Mouse (Mus musculus): ENCODE measurements at regions not wholly inside any gene's neighbourhood (a gene's known extent, or its start where the extent isn't known, plus 50 kb on each side); places are given as distances from the start of the nearest gene placed in this dataset.

DNA sequence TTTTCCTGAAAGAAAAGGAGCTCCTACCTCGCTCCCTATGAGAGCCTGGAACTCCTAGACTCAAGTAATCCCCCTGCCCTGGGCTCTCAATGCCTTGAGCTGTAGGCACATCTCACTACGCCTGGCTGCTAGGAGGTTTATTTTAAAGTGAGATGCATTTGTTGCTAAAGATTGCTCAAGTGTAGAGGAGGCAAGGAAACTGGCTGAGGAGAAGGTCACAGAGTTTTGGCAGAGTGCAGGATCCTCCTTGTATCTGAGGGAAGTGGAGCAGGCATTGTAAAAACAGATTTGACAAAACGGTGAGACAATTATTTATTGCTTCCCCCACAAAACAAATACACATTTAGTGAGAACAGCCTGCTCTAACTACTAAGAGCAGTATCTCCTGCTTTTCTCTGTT is 228.7 kb downstream of the Gm5426 start:
- no peak for ATAC-seq (ENCODE audit: low FRiP score, low read depth)
- no peaks in the 10 kb centered on the region for H3K36me3 ChIP-seq
- WGBS, result 65% methylated on average over 3 of the region's 3 CpGs
- H3K27ac ChIP-seq, result no peak overlapping the region
- H3K4me3 ChIP-seq, result no peak overlapping the region
- H3K4me1 ChIP-seq, result no peaks in the 10 kb centered on the region
- no peak overlapping the region for H3K4me2 ChIP-seq (replicated peaks)
- H3K27me3 ChIP-seq (replicated peaks), result no peaks in the 10 kb centered on the region
- H3K9ac ChIP-seq, result no peak overlapping the region
- H3K9me3 ChIP-seq, result no peaks in the 10 kb centered on the region

- no peak overlapping the region for H3K9ac ChIP-seq
- no peaks in the 10 kb centered on the region for H3K9me3 ChIP-seq
- H3K36me3 ChIP-seq, result no peaks in the 10 kb centered on the region
- H3K4me2 ChIP-seq (replicated peaks), result no peak overlapping the region
- no peak overlapping the region for H3K4me3 ChIP-seq
- 98% methylated on average over 2 of the region's 2 CpGs for WGBS
- H3K27me3 ChIP-seq (replicated peaks), result no peaks in the 10 kb centered on the region
- no peak overlapping the region for H3K27ac ChIP-seq
- ATAC-seq (ENCODE audit: low FRiP score, low read depth), result no peak
- no peaks in the 10 kb centered on the region for H3K4me1 ChIP-seq
Observed at GRCm38 (mm10) chr10:96366871-96367270, 230.5 kb downstream of the Gm5426 start.

DNA sequence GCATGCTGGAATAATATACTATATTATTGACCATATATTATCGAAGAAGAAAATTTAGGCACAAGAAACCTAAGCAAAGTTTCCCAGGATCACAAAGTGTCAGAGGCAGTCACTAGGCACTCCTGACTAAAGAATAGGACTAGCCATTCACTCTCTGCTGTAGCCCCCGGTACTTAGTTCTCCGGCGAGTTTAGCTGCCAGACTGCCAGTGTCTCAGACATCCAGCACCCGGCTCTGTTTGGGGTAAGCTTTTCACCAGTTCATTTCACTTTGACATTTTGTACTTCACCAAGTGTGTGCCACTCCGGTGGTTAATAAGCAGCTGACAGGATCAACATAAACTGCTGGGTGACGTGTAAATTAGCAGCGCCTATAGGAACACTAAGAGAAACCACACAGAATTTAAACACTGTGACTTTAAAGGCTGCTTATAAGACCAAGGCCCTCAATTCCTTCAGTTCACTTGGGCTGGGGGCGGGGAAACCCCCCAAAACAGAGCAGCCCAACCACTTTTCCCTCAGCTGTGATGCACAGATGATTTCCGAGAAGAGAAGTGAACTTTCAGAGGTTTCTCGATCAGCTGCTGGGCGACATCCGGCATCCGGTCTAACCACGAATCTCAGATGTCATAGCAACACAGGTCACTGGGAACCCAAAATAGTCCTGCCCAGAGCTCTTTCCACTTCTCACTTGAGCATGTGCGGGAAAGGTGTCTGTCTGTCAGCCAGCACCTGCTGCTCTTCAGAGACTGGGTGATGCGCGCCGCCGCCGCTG is 234.3 kb downstream of the Gm5426 start:
- 90% methylated on average over 21 of the region's 21 CpGs for WGBS
- H3K27ac ChIP-seq, result no peak overlapping the region
- H3K9me3 ChIP-seq, result no peaks in the 10 kb centered on the region
- no peak overlapping the region for H3K4me2 ChIP-seq (replicated peaks)
- H3K4me3 ChIP-seq, result no peak overlapping the region
- H3K27me3 ChIP-seq (replicated peaks), result no peaks in the 10 kb centered on the region
- ATAC-seq (ENCODE audit: low FRiP score, low read depth), result no peak
- no peaks in the 10 kb centered on the region for H3K36me3 ChIP-seq
- H3K4me1 ChIP-seq, result peaks cover 3% of the 10 kb centered on the region; the same call in 1 of the 2 replicates
- H3K9ac ChIP-seq, result no peak overlapping the region

DNA sequence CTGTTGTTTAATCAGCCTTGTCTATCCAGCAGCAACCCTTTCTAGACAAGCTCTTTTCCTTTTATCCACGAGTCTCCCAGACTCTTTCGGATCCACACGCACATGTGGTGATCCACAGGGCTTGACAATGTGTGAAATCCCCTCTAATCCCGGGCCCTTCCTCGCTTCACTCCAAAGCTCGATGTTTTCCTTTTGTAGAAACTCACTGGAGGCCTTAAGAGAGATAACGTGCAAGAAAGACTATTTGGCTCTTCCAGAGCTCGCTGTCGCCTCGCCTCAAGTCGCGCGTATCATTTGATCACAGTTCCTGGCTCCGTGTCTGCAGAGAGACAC is 234.9 kb downstream of the Gm5426 start:
- Histone ChIP-seq H3K27ac (no peak overlapping the region), H3K9ac (no peak overlapping the region), H3K4me1 (peaks cover 3% of the 10 kb centered on the region; the same call in 1 of the 2 replicates), H3K27me3 (replicated peaks) (no peaks in the 10 kb centered on the region), H3K4me2 (replicated peaks) (no peak overlapping the region), H3K4me3 (no peak overlapping the region), H3K9me3 (no peaks in the 10 kb centered on the region), H3K36me3 (no peaks in the 10 kb centered on the region)
- 92% methylated on average over 14 of the region's 14 CpGs for WGBS
- ATAC-seq (ENCODE audit: low FRiP score, low read depth), result no peak

DNA sequence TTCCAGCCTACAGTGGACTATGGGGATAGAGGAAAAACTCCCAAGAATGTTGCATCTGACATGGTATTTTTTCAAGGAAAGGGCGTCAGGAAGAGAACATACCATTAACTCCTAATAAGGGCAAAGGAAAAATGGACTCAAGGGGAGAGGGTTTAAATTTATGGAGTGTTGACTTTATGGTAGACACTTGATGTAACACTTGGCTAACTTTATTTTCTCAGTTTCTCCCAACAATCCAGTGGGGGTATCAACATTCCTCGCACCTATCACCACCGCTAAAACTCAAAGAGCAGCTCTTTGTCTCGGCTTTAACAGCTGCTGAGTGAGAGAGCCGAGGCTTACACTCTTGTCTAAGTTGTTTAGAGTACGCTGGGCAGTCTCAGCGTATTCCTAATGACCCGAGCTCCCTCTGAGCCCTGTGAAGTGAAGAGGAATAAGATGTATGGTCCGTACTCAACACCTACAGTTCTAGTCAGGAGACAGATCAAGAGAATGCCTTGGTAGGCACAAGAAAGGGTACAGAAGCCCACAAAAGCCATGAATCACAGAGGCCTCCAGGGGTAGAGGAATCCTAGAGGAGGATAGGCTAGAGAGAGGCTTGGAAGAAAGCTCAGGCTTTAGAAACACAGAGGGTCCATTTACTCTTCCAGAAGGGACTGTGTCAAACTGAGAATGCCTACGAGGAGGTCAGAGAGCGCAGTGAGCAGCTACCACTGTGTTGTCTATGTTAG is 236.4 kb downstream of the Gm5426 start:
- no peak overlapping the region for H3K4me3 ChIP-seq
- H3K27me3 ChIP-seq (replicated peaks), result no peaks in the 10 kb centered on the region
- no peak overlapping the region for H3K27ac ChIP-seq
- ATAC-seq (ENCODE audit: low FRiP score, low read depth), result no peak
- no peak overlapping the region for H3K4me2 ChIP-seq (replicated peaks)
- H3K9ac ChIP-seq, result no peak overlapping the region
- no peaks in the 10 kb centered on the region for H3K9me3 ChIP-seq
- 54% methylated on average over 11 of the region's 11 CpGs for WGBS
- H3K36me3 ChIP-seq, result no peaks in the 10 kb centered on the region
- peaks cover 3% of the 10 kb centered on the region; the same call in 1 of the 2 replicates for H3K4me1 ChIP-seq

- Histone ChIP-seq H3K4me2 (replicated peaks) (no peak overlapping the region), H3K27ac (no peak overlapping the region), H3K9me3 (no peaks in the 10 kb centered on the region), H3K36me3 (no peaks in the 10 kb centered on the region), H3K4me1 (peaks cover 3% of the 10 kb centered on the region; the same call in 1 of the 2 replicates), H3K4me3 (no peak overlapping the region), H3K9ac (no peak overlapping the region), H3K27me3 (replicated peaks) (no peaks in the 10 kb centered on the region)
- 71% methylated on average over 7 of the region's 7 CpGs for WGBS
- ATAC-seq (ENCODE audit: low FRiP score, low read depth), result no peak
Observed at GRCm38 (mm10) chr10:96373481-96373880, 237.1 kb downstream of the Gm5426 start.

DNA sequence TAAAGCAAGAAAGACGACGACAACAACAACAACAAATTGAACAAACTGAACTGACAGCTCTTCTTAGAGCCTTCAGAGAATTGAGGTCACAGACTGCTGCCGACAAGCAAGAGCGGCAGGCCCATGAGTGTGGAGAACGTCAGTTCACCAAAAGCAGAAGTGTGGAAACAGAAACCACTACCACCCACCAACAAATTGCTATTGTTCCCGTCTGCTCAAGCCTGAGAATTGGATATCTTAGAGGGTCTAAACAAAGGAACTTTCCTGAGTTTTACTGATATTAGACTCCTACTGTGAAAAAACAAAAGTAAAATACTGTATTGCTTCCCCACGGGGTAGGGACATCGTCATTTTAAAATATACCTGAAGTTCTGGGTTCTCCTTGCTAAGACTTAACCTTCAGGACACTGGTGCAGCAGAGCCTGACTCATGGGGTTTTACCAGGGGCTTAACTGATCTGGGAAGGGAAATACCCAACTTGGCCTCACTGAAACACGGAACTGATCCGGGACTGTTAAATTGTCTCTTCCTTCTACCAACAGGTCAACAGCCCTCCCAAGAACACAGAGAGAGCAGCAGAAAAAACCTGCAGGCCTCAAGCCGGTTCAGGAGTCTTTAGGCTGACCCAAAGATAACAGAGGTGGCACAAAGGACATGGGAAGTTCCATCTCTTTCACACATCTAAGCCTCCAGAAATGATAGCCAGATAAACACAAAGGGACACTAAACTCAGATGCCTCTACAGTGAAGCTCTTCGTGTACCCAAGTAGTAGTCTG is 238.1 kb downstream of the Gm5426 start:
- no peak overlapping the region for H3K27ac ChIP-seq
- no peak for ATAC-seq (ENCODE audit: low FRiP score, low read depth)
- H3K27me3 ChIP-seq (replicated peaks), result no peaks in the 10 kb centered on the region
- H3K4me1 ChIP-seq, result peaks cover 3% of the 10 kb centered on the region; the same call in 1 of the 2 replicates
- H3K9me3 ChIP-seq, result no peaks in the 10 kb centered on the region
- H3K36me3 ChIP-seq, result no peaks in the 10 kb centered on the region
- H3K4me3 ChIP-seq, result no peak overlapping the region
- no peak overlapping the region for H3K4me2 ChIP-seq (replicated peaks)
- H3K9ac ChIP-seq, result no peak overlapping the region
- 88% methylated on average over 12 of the region's 12 CpGs for WGBS

DNA sequence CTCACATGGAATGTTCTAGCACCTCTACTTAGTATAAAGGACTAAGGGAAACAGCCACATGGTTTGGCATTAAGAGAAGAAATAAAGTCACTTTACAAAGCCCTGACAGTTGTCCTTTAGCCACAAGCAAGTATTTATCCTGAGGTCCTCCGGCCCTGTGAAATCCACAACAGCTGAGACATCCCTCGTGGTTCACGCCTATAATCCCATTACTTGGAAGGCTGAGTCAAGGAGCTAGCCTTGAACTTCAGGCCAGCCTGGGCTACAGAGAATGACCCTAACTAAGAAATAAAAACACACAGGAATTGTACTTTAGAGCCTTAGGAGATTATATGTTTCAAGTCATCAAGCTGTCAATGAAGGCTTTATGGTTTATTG is 238.7 kb downstream of the Gm5426 start:
- Histone ChIP-seq H3K4me2 (replicated peaks) (no peak overlapping the region), H3K27me3 (replicated peaks) (no peaks in the 10 kb centered on the region), H3K4me1 (peaks cover 3% of the 10 kb centered on the region; the same call in 1 of the 2 replicates), H3K9me3 (no peaks in the 10 kb centered on the region), H3K27ac (no peak overlapping the region), H3K36me3 (no peaks in the 10 kb centered on the region), H3K4me3 (no peak overlapping the region), H3K9ac (no peak overlapping the region)
- ATAC-seq (ENCODE audit: low FRiP score, low read depth), result no peak
- WGBS, result 96% methylated on average over 3 of the region's 3 CpGs

DNA sequence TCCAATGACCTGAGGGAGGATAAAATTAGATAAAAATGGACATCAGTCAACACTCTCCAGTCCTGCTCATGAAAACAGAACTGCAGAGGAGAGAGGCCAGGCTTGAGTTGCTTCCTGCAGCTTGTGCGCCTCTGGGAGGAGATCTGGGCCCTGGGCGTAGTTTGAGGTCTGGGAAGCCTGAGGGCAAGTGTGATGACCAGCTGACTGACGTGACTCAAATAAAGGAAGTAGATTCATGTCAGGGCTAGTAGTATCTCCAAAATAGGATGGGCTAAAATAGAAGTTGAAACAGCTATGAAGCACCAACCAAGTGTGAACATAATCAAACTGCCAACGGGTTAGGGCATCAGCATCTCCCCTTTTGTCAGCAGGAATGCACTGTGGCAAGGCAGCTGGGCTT is 239.3 kb upstream of the Btg1 start:
- H3K36me3 ChIP-seq, result no peaks in the 10 kb centered on the region
- H3K27ac ChIP-seq, result no peak overlapping the region
- H3K27me3 ChIP-seq (replicated peaks), result no peaks in the 10 kb centered on the region
- ATAC-seq (ENCODE audit: low FRiP score, low read depth), result no peak
- no peak overlapping the region for H3K4me3 ChIP-seq
- 91% methylated on average over 4 of the region's 4 CpGs for WGBS
- H3K9me3 ChIP-seq, result no peaks in the 10 kb centered on the region
- H3K9ac ChIP-seq, result no peak overlapping the region
- H3K4me1 ChIP-seq, result peaks cover 3% of the 10 kb centered on the region; the same call in 1 of the 2 replicates
- H3K4me2 ChIP-seq (replicated peaks), result no peak overlapping the region

- Histone ChIP-seq H3K4me2 (replicated peaks) (no peak overlapping the region), H3K27ac (no peak overlapping the region), H3K36me3 (no peaks in the 10 kb centered on the region), H3K9me3 (no peaks in the 10 kb centered on the region), H3K4me3 (no peak overlapping the region), H3K4me1 (no peaks in the 10 kb centered on the region), H3K27me3 (replicated peaks) (no peaks in the 10 kb centered on the region), H3K9ac (no peak overlapping the region)
- no peak for ATAC-seq (ENCODE audit: low FRiP score, low read depth)
- 90% methylated on average over 9 of the region's 9 CpGs for WGBS
Observed at GRCm38 (mm10) chr10:96379016-96379771, 237.6 kb upstream of the Btg1 start.

- Histone ChIP-seq H3K27ac (no peak overlapping the region), H3K9ac (no peak overlapping the region), H3K27me3 (replicated peaks) (no peaks in the 10 kb centered on the region), H3K4me1 (no peaks in the 10 kb centered on the region), H3K4me2 (replicated peaks) (no peak overlapping the region), H3K4me3 (no peak overlapping the region), H3K9me3 (no peaks in the 10 kb centered on the region), H3K36me3 (no peaks in the 10 kb centered on the region)
- 93% methylated on average over 6 of the region's 6 CpGs for WGBS
- ATAC-seq (ENCODE audit: low FRiP score, low read depth), result no peak
Observed at GRCm38 (mm10) chr10:96381664-96382063, 235.1 kb upstream of the Btg1 start.

- H3K36me3 ChIP-seq, result no peaks in the 10 kb centered on the region
- no peak overlapping the region for H3K4me2 ChIP-seq (replicated peaks)
- no peaks in the 10 kb centered on the region for H3K9me3 ChIP-seq
- H3K27ac ChIP-seq, result no peak overlapping the region
- WGBS, result 71% methylated on average over 3 of the region's 3 CpGs
- no peak overlapping the region for H3K4me3 ChIP-seq
- no peak overlapping the region for H3K9ac ChIP-seq
- H3K27me3 ChIP-seq (replicated peaks), result no peaks in the 10 kb centered on the region
- no peaks in the 10 kb centered on the region for H3K4me1 ChIP-seq
- ATAC-seq (ENCODE audit: low FRiP score, low read depth), result no peak
Observed at GRCm38 (mm10) chr10:96391748-96392147, 225.1 kb upstream of the Btg1 start.

Data from neural tube, embryonic 12.5 days (tissue).